Mouse (Mus musculus): ENCODE measurements around the gene Sim2.

- TF ChIP-seq CTCF (IDR thresholded peaks at IDR 0.05; ENCODE audit: low read depth) (no peak), EP300 (IDR thresholded peaks at IDR 0.05; ENCODE audit: low read depth) (no peak)
These were observed 29.6 kb upstream of the Sim2 start for GRCm38 (mm10) chr16:94055176-94055575.

Data from liver, postnatal 0 days (tissue).